Mouse (Mus musculus): ENCODE data around the gene Tesk2. TPM values are rescaled to one million over a fixed set of nuclear protein-coding genes. Genes with fewer than 3 reads are reported as not detected.

The Tesk2 gene
- polyA plus RNA-seq, 1 experiment from 2014 or later, result 12.5 TPM

DNA sequence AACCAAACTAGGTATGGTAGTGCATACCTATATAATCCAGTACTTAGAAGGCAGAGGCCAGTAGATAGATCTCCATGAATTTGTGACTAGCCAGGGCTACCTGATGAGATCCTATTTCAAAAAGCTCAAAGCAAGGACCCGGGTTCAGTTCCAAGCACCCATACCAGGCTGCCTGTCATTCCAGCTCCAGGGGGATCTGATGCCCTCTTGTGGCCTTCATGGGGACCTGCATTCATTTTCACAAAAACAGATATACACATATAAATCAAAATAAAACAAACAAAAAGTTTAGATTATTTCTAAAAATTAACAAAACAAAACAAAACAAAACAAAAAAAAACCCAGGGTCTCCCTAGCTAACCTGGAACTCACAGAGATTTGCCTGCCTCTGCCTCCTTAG lies 65.8 kb downstream of the Tesk2 start:
- no peak overlapping the region for H3K4me2 ChIP-seq (ENCODE audit: low read depth, severe bottlenecking)
- H3K4me3 ChIP-seq (ENCODE audit: low read depth, low read length), result no peak overlapping the region
- no peak overlapping the region for H3K9ac ChIP-seq (ENCODE audit: low read length)
- H3K4me1 ChIP-seq (ENCODE audit: control insufficient read depth, insufficient read depth, low read length), result no peaks in the 10 kb centered on the region
- ATAC-seq (ENCODE audit: insufficient number of reproducible peaks, low FRiP score, low TSS enrichment, low read depth) (no peak), DNase-seq (ENCODE audit: low spot score) (no peak)
- no peaks in the 10 kb centered on the region for H3K27me3 ChIP-seq (ENCODE audit: control insufficient read depth, insufficient read depth, low read length)
- H3K9me3 ChIP-seq (ENCODE audit: control insufficient read depth, low read length), result no peaks in the 10 kb centered on the region
- 97% methylated on average over 1 of the region's 1 CpGs for WGBS
- H3K27ac ChIP-seq (replicated peaks; ENCODE audit: low read depth, low read length), result no peak overlapping the region
- H3K36me3 ChIP-seq (ENCODE audit: control insufficient read depth, insufficient read depth, low read length), result no peaks in the 10 kb centered on the region

DNA sequence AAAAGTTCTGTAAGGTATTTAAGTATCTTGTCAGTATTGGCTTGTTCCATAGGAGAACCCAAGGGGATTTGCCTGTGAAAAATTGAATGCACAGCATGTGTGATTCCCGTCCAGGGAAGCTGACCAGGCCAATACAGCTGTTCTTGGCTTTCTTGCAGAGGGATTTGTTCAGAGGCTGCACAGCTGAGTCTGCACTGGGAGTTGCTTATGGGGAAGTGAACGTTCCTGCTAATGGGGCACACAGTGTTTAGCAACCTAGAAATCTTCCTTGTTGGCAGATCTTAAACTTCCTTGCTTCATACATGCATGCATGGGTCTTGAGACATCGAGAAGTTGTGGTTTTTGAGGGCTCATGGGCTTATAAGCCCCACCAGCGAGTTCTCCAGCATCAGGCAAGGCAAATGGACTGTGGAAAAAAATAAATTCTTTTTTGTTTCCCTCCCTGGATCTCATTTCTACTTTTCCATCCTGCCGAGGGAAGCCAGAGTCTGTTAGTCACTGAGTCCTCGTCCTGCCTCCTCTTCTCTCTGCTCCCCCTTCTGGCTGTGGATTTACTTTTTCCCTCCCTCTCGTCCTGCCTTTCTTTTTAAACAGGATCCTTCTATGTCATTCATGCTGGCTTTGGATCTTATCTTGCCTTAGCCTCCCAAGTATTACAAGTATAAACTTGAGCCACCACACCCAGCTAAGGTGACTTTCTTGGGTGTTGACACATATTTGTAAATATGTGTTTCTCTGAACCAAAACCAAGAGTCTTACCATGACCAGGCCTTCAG lies 67.4 kb downstream of the Tesk2 start:
- DNase-seq (ENCODE audit: low spot score) (no peak), ATAC-seq (ENCODE audit: insufficient number of reproducible peaks, low FRiP score, low TSS enrichment, low read depth) (no peak)
- 45% methylated on average over 7 of the region's 7 CpGs for WGBS
- H3K36me3 ChIP-seq (ENCODE audit: control insufficient read depth, insufficient read depth, low read length), result no peaks in the 10 kb centered on the region
- H3K4me1 ChIP-seq (ENCODE audit: control insufficient read depth, insufficient read depth, low read length), result no peaks in the 10 kb centered on the region
- H3K27me3 ChIP-seq (ENCODE audit: control insufficient read depth, insufficient read depth, low read length), result no peaks in the 10 kb centered on the region
- no peaks in the 10 kb centered on the region for H3K9me3 ChIP-seq (ENCODE audit: control insufficient read depth, low read length)
- H3K4me3 ChIP-seq (ENCODE audit: low read depth, low read length), result no peak overlapping the region
- no peak overlapping the region for H3K4me2 ChIP-seq (ENCODE audit: low read depth, severe bottlenecking)
- no peak overlapping the region for H3K27ac ChIP-seq (replicated peaks; ENCODE audit: low read depth, low read length)
- no peak overlapping the region for H3K9ac ChIP-seq (ENCODE audit: low read length)

- DNase-seq (ENCODE audit: low spot score), result peak; percentile 87
- Histone ChIP-seq H3K4me3 (ENCODE audit: low read depth, low read length) (no peak overlapping the region), H3K36me3 (ENCODE audit: control insufficient read depth, insufficient read depth, low read length) (no peaks in the 10 kb centered on the region), H3K9ac (ENCODE audit: low read length) (no peak overlapping the region), H3K27ac (replicated peaks; ENCODE audit: low read depth, low read length) (no peak overlapping the region), H3K4me1 (ENCODE audit: control insufficient read depth, insufficient read depth, low read length) (no peaks in the 10 kb centered on the region), H3K27me3 (ENCODE audit: control insufficient read depth, insufficient read depth, low read length) (no peaks in the 10 kb centered on the region), H3K4me2 (ENCODE audit: low read depth, severe bottlenecking) (no peak overlapping the region), H3K9me3 (ENCODE audit: control insufficient read depth, low read length) (no peaks in the 10 kb centered on the region)
- no peak for ATAC-seq (ENCODE audit: insufficient number of reproducible peaks, low FRiP score, low TSS enrichment, low read depth)
- 3% methylated on average over 3 of the region's 3 CpGs for WGBS
Measured at GRCm38 (mm10) chr4:116788956-116789355, 68.2 kb downstream of the Tesk2 start.

- Histone ChIP-seq H3K27ac (replicated peaks; ENCODE audit: low read depth, low read length) (no peak overlapping the region), H3K4me1 (ENCODE audit: control insufficient read depth, insufficient read depth, low read length) (no peaks in the 10 kb centered on the region), H3K4me2 (ENCODE audit: low read depth, severe bottlenecking) (no peak overlapping the region), H3K36me3 (ENCODE audit: control insufficient read depth, insufficient read depth, low read length) (no peaks in the 10 kb centered on the region), H3K4me3 (ENCODE audit: low read depth, low read length) (no peak overlapping the region), H3K9ac (ENCODE audit: low read length) (no peak overlapping the region), H3K9me3 (ENCODE audit: control insufficient read depth, low read length) (no peaks in the 10 kb centered on the region), H3K27me3 (ENCODE audit: control insufficient read depth, insufficient read depth, low read length) (no peaks in the 10 kb centered on the region)
- WGBS, result 84% methylated on average over 8 of the region's 8 CpGs
- DNase-seq (ENCODE audit: low spot score) (no peak), ATAC-seq (ENCODE audit: insufficient number of reproducible peaks, low FRiP score, low TSS enrichment, low read depth) (no peak)
Measured at GRCm38 (mm10) chr4:116792453-116792852, 71.7 kb downstream of the Tesk2 start.

- WGBS, result 84% methylated on average over 2 of the region's 2 CpGs
- H3K4me2 ChIP-seq (ENCODE audit: low read depth, severe bottlenecking), result no peak overlapping the region
- ATAC-seq (ENCODE audit: insufficient number of reproducible peaks, low FRiP score, low TSS enrichment, low read depth) (no peak), DNase-seq (ENCODE audit: low spot score) (no peak)
- no peak overlapping the region for H3K9ac ChIP-seq (ENCODE audit: low read length)
- H3K9me3 ChIP-seq (ENCODE audit: control insufficient read depth, low read length), result no peaks in the 10 kb centered on the region
- no peaks in the 10 kb centered on the region for H3K4me1 ChIP-seq (ENCODE audit: control insufficient read depth, insufficient read depth, low read length)
- no peak overlapping the region for H3K4me3 ChIP-seq (ENCODE audit: low read depth, low read length)
- no peaks in the 10 kb centered on the region for H3K36me3 ChIP-seq (ENCODE audit: control insufficient read depth, insufficient read depth, low read length)
- no peak overlapping the region for H3K27ac ChIP-seq (replicated peaks; ENCODE audit: low read depth, low read length)
- no peaks in the 10 kb centered on the region for H3K27me3 ChIP-seq (ENCODE audit: control insufficient read depth, insufficient read depth, low read length)
Measured at GRCm38 (mm10) chr4:116794273-116794672, 73.5 kb downstream of the Tesk2 start.

DNA sequence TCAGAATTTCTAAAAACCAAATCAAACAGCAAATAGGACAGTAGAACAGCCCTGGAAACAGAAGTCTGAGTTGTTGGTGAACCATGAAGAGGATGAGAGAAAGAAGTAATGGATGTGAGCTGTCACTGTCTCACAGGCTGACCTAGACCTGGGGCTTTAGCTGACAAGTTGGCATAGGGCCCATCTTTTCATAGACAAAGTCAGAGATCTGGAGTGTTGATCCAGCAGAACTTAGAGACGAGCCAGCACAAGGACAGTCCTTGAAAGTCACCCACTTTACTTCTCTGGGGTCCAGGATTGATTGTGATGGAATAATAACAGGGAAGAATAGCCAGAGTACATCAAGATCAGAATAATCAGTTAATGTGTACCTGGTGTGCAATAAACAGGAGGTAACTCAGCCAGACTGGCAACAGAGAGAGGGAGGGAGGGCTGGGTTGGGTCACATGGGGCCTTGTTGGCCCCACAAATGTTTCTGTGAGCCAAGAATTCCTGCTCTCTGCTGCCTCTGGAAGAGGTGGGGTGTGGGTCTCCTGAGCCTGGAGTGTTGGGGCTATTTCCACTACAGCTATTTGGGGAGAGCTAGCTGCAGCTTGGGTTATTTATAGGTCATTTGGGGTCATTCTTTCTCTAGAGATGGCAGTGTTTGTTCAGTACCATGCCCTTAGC lies 75.8 kb downstream of the Tesk2 start:
- Histone ChIP-seq H3K9me3 (ENCODE audit: control insufficient read depth, low read length) (no peaks in the 10 kb centered on the region), H3K4me1 (ENCODE audit: control insufficient read depth, insufficient read depth, low read length) (no peaks in the 10 kb centered on the region), H3K9ac (ENCODE audit: low read length) (no peak overlapping the region), H3K27ac (replicated peaks; ENCODE audit: low read depth, low read length) (no peak overlapping the region), H3K4me2 (ENCODE audit: low read depth, severe bottlenecking) (no peak overlapping the region), H3K36me3 (ENCODE audit: control insufficient read depth, insufficient read depth, low read length) (no peaks in the 10 kb centered on the region), H3K27me3 (ENCODE audit: control insufficient read depth, insufficient read depth, low read length) (no peaks in the 10 kb centered on the region), H3K4me3 (ENCODE audit: low read depth, low read length) (no peak overlapping the region)
- DNase-seq (ENCODE audit: low spot score), result no peak
- 86% methylated on average over 1 of the region's 1 CpGs for WGBS
- ATAC-seq (ENCODE audit: insufficient number of reproducible peaks, low FRiP score, low TSS enrichment, low read depth), result no peak

DNA sequence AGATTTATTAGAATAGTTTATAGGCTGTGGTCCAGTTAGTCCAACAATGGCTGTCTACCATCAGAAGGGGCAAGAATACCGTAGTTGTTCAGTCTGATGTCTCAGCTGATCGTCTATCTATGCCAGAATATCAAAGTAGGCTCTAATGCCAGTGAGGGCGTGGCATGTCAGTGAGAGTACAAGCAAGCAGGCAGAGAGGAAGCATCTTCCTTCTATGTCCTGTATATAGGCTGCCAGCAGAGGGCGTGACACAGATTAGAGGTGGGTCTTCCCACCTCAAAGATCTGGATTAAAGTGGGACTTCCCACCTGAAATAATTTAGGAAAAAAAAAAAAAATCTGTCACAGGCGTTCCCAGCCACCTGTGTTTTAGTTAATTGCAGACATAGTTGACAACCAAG lies 79.2 kb downstream of the Tesk2 start:
- 43% methylated on average over 5 of the region's 5 CpGs for WGBS
- Histone ChIP-seq H3K4me1 (ENCODE audit: control insufficient read depth, insufficient read depth, low read length) (no peaks in the 10 kb centered on the region), H3K4me3 (ENCODE audit: low read depth, low read length) (no peak overlapping the region), H3K27ac (replicated peaks; ENCODE audit: low read depth, low read length) (no peak overlapping the region), H3K27me3 (ENCODE audit: control insufficient read depth, insufficient read depth, low read length) (no peaks in the 10 kb centered on the region), H3K9ac (ENCODE audit: low read length) (no peak overlapping the region), H3K4me2 (ENCODE audit: low read depth, severe bottlenecking) (no peak overlapping the region), H3K36me3 (ENCODE audit: control insufficient read depth, insufficient read depth, low read length) (peaks cover 12% of the 10 kb centered on the region; the same call in 1 of the 2 replicates), H3K9me3 (ENCODE audit: control insufficient read depth, low read length) (no peaks in the 10 kb centered on the region)
- ATAC-seq (ENCODE audit: insufficient number of reproducible peaks, low FRiP score, low TSS enrichment, low read depth) (no peak), DNase-seq (ENCODE audit: low spot score) (no peak)

DNA sequence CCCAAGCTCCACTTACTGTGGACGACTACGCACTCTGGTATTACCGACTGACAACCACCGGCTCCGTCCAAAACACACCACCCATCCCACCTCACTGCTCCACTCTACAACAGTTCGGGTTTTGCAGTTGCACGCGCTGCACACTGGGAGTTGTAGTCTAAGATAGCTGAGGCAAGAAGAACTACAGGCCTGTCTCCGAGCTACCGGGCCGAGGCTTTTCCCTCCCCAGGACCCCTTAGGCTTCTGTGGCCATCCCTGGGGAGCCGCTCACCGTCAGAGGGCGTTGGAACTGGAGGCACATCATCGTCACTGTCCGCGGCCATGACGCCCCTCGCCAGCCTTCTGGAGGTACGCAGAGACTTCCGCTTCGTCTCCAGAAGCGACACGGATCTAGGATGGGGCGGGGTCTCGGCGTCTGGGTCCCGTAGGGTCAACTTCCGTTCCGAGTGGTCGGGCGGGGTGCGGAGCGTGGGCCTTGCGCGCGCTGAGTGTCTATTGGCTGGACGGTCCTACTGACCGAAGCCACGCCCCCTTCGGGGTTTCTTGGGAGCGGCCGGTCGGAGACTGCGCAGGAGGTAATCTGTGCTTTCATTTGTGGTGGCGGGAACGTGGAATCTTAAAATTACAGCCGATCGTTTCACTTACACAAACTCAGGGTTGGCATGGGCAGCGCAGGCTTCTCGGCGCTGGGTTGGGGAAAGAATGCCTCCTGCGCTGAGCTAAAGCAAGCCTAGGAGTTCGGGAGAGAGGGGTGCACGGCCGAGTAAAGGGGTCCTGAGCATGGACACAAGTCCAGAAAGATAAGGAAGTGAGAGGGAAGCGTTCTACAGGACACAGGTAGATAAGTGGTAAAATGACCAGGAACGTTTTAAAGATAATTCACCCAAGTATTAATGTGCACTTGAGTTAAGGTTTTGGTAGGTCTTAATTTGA lies 86.7 kb downstream of the Tesk2 start, which contains the start of the genes Toe1 and Mutyh:
Gene Toe1 (minus strand): TSS at position 444 of the 933 bp plus-strand sequence.
Gene Mutyh (plus strand): TSS at position 527 of the 933 bp plus-strand sequence.
- peak; percentile 95 for ATAC-seq (ENCODE audit: insufficient number of reproducible peaks, low FRiP score, low TSS enrichment, low read depth)
- peaks cover 12% of the 10 kb centered on the region; the same call in 1 of the 2 replicates for H3K36me3 ChIP-seq (ENCODE audit: control insufficient read depth, insufficient read depth, low read length)
- no peaks in the 10 kb centered on the region for H3K9me3 ChIP-seq (ENCODE audit: control insufficient read depth, low read length)
- no peak within 1 kb of the TSS; the same call in 1 of the 2 replicates for H3K27ac ChIP-seq (replicated peaks; ENCODE audit: low read depth, low read length)
- peaks cover 5% of the 10 kb centered on the region for H3K4me1 ChIP-seq (ENCODE audit: control insufficient read depth, insufficient read depth, low read length)
- under 1% methylated on average over 58 of the region's 58 CpGs for WGBS
- peak within 1 kb of the TSS; percentile 82 for H3K9ac ChIP-seq (ENCODE audit: low read length)
- H3K27me3 ChIP-seq (ENCODE audit: control insufficient read depth, insufficient read depth, low read length), result no peaks in the 10 kb centered on the region
- DNase-seq (ENCODE audit: low spot score), result peak; percentile 99
- peak within 1 kb of the TSS; percentile 72 for H3K4me3 ChIP-seq (ENCODE audit: low read depth, low read length)
- H3K4me2 ChIP-seq (ENCODE audit: low read depth, severe bottlenecking), result peak within 1 kb of the TSS; percentile 49

All from limb, embryonic 11.5 days (tissue).